Mouse (Mus musculus) kidney, postnatal 4 days (tissue): ENCODE measurements at regions not wholly inside any gene's neighbourhood (a gene's known extent, or its start where the extent isn't known, plus 50 kb on each side); places are given as distances from the start of the nearest gene placed in this dataset.
A peak's percentile ranks its signal among the peaks of the same experiment; 100 is the strongest.

Source experiments
- DNase-seq, 2 experiments: peaks; one replicate each; pipeline ENCODE4 v3.0.0; 2021; ENCODE audit warnings: mixed read lengths in 2 of 2

DNA sequence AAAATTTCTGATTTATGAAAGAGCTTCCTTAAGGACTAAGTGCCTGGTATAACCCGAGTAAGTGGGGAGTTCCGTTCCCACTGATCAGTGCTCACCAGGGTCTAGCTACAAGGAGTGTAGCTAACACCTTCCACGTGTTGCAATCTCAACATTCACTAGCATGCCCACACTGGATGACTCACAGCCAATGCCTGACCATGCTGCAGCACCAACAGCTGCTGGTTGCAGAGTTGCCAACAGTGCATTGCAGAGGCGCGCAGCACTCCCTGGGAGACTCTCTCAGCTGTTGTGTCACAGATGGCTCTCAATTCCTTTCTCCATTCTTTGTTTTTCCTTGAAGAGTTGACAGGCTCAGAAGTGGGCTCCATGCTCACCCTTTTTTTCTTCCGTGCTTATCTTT is 787.5 kb upstream of the Tenm3 start:
- DNase-seq: peak in 1 of 2 experiments; percentile 6

DNA sequence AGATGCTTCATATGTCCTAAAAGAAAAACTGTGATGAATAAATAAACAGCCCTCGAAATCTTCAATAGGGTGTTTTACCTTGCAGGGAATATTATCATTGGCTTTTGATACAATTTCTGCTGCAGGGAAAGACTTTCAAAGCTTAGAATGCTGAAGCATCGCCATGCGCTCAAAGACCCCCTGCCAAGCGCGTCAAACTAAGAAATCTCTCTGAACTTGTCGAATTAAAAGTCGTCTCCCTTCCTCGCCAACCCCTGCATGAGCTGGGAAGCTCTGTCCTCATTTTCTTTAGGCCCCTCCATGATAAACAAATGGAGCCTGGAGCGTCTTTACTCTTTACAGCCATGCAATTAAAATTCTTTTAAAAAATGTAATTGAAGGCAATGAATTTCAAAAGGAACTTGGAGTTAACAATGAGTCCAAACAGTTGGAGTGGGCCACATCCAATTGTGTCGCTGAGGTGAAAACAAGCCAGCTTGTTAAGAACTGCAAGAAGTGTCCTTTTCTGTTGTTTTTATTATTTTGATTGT is 784.3 kb upstream of the Tenm3 start:
- peak in 1 of 2 experiments; percentile 11 for DNase-seq

DNA sequence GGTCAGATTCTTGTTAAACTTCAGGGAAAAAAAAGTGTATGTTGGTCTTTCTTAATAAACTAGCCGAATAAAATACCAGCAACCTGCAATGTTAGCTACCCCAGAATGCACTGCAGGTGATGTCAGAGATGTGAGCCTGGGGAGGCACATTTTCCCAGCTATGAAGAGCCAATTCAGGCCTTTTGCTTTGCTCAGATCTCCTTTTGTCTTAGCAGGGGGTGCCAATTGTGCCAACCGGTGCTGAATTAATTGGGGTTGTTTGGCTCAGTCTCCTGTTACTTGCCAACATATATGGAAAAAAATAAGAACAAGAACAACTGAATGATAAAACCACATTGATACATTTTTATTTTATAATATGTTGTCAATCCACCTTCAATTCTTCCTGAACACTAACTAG is 751.8 kb upstream of the Tenm3 start:
- DNase-seq: no peak

DNA sequence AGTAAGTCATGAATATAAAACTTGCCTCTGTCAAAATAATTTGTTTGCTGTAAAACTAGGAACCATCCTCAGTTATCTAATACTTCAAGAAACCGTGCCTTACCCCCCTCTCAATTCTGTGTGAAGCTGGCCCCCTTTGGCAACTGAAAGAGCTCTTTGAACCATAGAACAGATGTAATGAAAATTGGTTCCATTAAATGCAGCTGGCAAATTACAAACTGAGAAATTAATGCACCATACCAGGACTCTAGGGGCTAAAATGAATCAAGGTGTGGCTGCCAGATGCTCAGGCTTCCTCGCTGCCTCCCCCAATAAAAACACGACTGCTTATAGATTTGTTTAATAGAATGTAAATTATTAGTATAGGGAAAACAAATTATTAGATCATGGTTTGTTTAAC is 723.7 kb upstream of the Tenm3 start:
- no peak for DNase-seq

- no peak for DNase-seq
Observed at GRCm38 (mm10) chr8:49563499-49564279, 719.9 kb upstream of the Tenm3 start.

- DNase-seq: no peak
Observed at GRCm38 (mm10) chr8:49562976-49563375, 719.2 kb upstream of the Tenm3 start.

DNA sequence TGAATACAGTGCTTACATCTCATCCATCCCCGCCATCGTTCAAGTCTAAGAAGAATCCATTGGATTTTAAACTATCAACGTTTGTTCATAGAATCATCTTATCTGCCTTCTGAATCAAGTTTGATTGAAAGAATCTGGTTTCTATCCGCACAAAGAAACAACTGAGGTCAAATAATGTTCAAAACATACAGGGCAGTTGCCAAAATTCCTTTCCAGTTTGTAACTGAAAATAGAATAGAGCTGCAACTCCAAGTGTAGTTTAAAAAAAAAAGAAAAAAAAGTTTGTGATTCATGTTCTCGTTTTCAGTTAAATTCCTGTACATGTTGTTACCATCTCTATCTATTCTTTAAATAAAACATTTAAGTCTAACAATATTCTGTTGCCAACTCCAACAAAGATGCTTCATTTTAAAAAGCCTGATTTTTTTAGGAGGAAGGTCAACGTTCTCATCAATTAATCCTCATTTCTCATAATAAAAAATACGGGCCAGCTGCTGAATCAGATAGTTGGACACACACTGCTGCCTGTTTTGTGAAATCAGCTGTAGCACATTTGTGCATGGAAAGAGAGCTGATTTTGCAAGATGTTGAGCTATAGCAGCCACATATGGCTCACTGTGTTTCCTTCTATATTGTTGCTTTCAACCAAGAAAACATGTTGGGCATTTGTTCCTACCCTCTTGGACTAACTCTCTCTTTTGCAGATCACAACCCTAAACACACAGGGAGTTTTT is 712.1 kb upstream of the Tenm3 start:
- no peak for DNase-seq

- DNase-seq: no peak
Observed at GRCm38 (mm10) chr8:49553175-49553574, 709.4 kb upstream of the Tenm3 start.

GRCm38 (mm10) chr8:49543321-49543720 is 699.6 kb upstream of the Tenm3 start:
- DNase-seq: no peak

GRCm38 (mm10) chr8:49541337-49541736 is 697.6 kb upstream of the Tenm3 start:
- no peak for DNase-seq

DNA sequence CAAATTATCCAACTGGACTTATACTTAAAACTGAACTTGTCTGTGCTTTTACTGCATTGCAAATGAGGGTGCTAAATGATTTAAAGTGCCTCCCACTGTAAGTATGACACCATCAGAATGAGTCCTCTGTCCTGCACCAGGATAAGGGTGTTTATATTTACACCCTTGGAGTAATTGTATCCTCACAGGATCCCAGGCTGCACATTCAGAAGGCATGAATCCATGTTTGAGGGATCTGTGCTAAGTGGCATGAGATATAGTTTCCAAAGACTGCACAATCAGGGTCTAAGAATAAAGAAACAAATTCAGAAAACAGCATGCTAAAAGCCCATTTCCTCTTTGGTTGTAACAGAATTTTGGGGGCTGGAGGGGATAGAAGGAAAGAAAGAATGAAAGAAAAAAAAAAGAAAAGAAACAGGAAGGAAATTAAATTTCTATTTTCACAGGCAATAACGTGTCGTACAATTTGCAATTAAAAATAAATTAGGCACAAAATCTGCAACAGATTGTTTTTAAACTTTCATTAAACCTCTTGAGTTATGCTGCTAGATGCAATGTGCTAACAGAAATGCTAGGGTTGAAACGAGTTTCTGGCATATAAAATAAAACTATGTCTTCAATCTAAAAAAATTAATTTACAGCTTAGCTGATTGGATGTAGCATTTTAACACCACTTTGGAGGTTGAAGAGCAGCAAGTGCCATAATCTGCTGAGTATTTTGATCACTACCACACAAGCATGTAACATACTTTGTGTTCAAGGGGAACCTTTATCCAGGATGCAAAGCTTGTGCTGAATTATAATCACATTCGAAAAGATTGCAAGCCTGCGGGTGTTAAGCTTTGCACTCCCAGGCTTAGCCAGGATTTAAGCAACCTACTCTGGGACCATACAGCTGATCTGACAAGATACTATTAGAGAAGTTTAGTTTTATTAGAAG is 689.9 kb upstream of the Tenm3 start:
- DNase-seq: no peak

DNA sequence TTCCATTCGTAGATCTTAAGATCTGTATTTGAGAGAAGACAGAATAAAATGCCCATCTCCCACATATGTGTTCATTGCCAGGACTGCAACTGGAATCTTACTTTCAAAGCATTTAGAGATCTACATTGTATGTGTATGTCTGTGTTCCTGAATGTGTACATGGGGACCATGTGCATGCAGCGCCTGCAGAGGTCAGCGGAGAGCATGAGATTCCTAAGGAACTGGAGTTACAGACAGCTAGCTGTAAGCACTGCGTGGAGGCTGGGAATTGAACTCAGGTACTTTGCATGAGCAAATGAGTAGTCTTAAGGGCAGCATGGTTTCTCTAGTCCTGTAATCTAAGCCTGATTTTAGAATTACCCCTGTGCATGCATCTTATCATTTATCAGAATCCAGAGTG is 685.5 kb upstream of the Tenm3 start:
- DNase-seq: peak; percentile 21 to 28

- DNase-seq: no peak
Observed at GRCm38 (mm10) chr8:49492906-49493305, 649.2 kb upstream of the Tenm3 start.

- no peak for DNase-seq
Observed at GRCm38 (mm10) chr8:49485284-49485683, 641.5 kb upstream of the Tenm3 start.

- no peak for DNase-seq
Observed at GRCm38 (mm10) chr8:49481476-49481992, 637.8 kb upstream of the Tenm3 start.

DNA sequence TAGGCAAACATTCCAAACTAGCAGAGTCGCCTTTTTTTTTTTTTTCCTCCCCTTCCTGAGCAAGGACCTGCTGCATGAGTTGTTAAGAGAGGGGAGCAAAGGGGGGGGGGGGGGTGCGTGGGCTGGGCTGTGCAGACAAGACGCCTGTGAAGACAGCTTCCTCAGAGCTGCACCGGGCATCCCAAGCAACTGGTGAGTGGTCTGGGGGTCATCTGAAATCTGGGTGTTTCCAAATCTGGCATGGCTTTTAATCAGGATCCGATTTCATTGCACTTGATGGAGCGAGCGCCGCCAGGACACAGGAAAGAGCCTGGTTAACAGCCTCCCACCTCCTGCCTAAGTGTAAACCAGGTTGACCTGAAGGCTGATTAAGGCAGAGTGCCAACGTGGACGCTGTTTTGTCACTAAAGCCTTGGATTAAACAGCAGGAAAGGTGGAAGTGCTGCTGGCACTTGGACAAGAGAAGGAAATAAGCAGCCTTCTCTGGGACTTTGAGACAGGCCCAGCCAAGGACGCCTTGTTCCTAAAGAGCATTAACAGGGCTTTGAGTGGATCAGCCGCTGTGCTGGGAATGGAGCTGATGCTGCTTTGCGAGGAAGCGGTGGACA is 622.3 kb upstream of the Tenm3 start:
- peak in 1 of 2 experiments; percentile 11 for DNase-seq

- no peak for DNase-seq
Observed at GRCm38 (mm10) chr8:49465070-49465469, 621.3 kb upstream of the Tenm3 start.

DNA sequence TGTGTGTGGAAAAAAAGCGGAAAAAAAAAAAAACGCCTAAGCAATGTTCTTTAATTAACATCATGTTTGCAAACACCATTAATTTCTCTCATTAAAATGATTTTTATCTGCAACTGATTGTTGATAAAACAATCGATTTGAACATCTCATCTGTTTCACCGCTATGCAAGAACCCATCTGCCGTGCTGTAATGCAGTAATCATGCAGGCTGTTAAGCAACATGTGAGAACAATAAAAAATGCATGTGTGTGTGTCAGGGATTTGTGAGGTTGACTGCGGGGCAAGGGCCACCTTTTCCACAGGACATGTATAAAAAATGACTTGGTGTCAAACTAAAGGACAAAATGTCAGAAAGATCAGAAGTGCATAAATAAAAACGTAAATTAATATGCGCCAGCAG is 618.9 kb upstream of the Tenm3 start:
- no peak for DNase-seq

DNA sequence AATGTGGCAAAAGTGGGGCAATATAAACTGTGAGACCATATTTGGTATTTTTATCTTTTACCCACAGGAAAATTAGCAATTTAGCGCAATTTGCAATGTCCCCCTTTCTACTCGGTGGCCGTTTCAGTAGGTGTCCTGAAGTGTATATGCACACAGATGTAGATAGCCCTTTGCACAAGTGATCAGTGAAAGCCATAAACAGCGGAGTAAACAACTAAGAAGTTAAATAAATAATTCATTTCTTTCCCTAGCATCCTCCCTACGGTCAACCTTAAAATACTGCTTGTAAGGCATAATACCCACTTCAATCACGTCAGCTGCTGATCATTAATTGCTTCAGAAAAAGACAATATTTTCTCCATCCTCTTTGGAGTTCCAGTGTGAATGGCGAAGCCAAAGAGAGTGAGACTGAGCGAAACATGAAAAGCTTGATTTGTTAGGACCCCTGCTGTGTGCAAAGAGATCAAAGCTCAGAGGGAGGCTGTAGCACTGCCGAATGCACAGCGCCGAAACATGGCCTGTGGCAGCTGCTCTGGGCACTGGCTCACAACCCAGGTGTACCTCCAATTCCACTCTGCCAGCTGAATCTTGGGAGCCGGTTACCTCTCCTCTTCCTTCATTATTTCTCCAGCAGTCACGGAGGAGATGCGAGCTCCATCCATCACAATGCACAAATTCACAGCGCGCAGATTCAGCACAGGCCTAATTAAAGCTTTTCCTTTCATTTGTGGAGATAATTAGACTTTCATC is 618.1 kb upstream of the Tenm3 start:
- no peak for DNase-seq

DNA sequence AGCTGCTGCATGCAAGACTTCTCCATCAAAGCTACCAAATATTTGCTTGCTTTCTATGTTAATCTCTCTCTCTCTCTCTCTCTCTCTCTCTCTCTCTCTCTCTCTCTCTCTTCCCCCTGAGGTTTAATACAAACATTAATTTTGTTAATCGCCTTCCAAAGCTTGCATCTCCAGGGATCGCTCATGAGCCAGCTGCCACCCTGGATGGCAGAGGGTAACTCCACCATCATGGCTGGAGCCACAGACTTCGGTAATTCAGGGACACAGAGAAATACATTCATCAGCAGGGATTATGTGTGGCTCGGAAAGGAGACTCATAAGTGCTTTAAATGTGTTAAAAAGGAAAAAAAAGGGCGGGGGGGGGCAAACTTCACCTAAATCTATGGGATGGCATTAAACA is 601.7 kb upstream of the Tenm3 start:
- no peak for DNase-seq

- DNase-seq: no peak
Observed at GRCm38 (mm10) chr8:49441270-49441669, 597.5 kb upstream of the Tenm3 start.
